Mouse (Mus musculus) small intestine, adult 2 months (tissue): ENCODE data around the gene Hist1h4i.

ENCODE experiments used
- CTCF ChIP-seq: fragments of 200-500 bp; IDR thresholded peaks from 2 replicates; pipeline ENCODE4 v1.5.1; 2012; ENCODE audit warnings: low read depth, mild to moderate bottlenecking, control low read depth, inconsistent platforms, low read length, moderate library complexity, mixed read lengths; ENCODE audit not compliant: insufficient replicate concordance, insufficient read length; ENCODE audit errors: extremely low read depth
- POLR2A ChIP-seq: fragments of 200-500 bp; IDR thresholded peaks from 2 replicates; pipeline ENCODE4 v1.6.1; 2012; ENCODE audit warnings: low read depth, mild to moderate bottlenecking, control low read depth, inconsistent platforms, low read length, moderate library complexity

- TF ChIP-seq CTCF (no peak), POLR2A (no peak)
These were observed 14.8 kb downstream of the Hist1h4i start for GRCm38 (mm10) chr13:22026058-22027031.
